8 mouse cellular contexts compared by ENCODE assay signal in genomic region chr9:77596355-77596754, GRCm38 (mm10). TPM values are rescaled to one million over a fixed set of nuclear protein-coding genes. Genes with fewer than 3 reads are reported as not detected.
DNase-seq lines count a peak whose midpoint lies in the region; ATAC-seq and TF ChIP-seq lines count a peak whose summit lies in the region.

No protein-coding gene starts in this region.

- H3K27ac ChIP-seq in heart, embryonic 12.5 days (ENCODE audit: poor library complexity, severe bottlenecking): no peak overlapping the region
- H3K27ac ChIP-seq in heart, postnatal 0 days (ENCODE audit: low read depth): no peak overlapping the region
- H3K27ac ChIP-seq in midbrain, embryonic 12.5 days (replicated peaks): no peak overlapping the region

- ATAC-seq in heart, embryonic 12.5 days (ENCODE audit: insufficient number of reproducible peaks, low FRiP score): no peak
- ATAC-seq in heart, postnatal 0 days (ENCODE audit: insufficient read depth, low read depth): peak; percentile 27; the same call in 1 of the 2 replicates
- peak; percentile 31; the same call in 1 of the 2 replicates for ATAC-seq in midbrain, embryonic 12.5 days (ENCODE audit: low FRiP score, low read depth)

- H3K9me3 ChIP-seq in heart, embryonic 12.5 days (replicated peaks): no peaks in the 10 kb centered on the region
- H3K9me3 ChIP-seq in heart, postnatal 0 days (replicated peaks; ENCODE audit: control insufficient read depth, low read length): no peaks in the 10 kb centered on the region
- no peaks in the 10 kb centered on the region for H3K9me3 ChIP-seq in midbrain, embryonic 12.5 days

- no peak for TF ChIP-seq EP300 in heart, postnatal 0 days (IDR thresholded peaks at IDR 0.05; ENCODE audit: low read depth)

- H3K9ac ChIP-seq in heart, embryonic 12.5 days: no peak overlapping the region
- H3K9ac ChIP-seq in heart, postnatal 0 days (replicated peaks; ENCODE audit: low read depth, low read length): no peak overlapping the region
- H3K9ac ChIP-seq in midbrain, embryonic 12.5 days (replicated peaks): no peak overlapping the region

- DNase-seq in heart, adult 18-20 months: peak; percentile 71 to 94
- DNase-seq in adrenal gland, adult 18-20 months (ENCODE audit: low spot score in 2 of 2): peak; percentile 81
- DNase-seq in embryo, embryonic 10 days (ENCODE audit: low spot score): peak; percentile 70
- DNase-seq in heart, postnatal 0 days (ENCODE audit: low spot score): peak; percentile 71
- DNase-seq in layer of hippocampus, postnatal 25 days (ENCODE audit: extremely low spot score in 1 of 2, low spot score in 1 of 2): peak; percentile 74 to 90
- peak; percentile 38 to 67 for DNase-seq in spleen, postnatal 14 days (ENCODE audit: low spot score in 2 of 2)

- peaks cover 8% of the 10 kb centered on the region for H3K4me1 ChIP-seq in heart, embryonic 12.5 days (replicated peaks)
- no peaks in the 10 kb centered on the region for H3K4me1 ChIP-seq in heart, postnatal 0 days (ENCODE audit: control insufficient read depth, insufficient read depth)
- peaks cover 17% of the 10 kb centered on the region for H3K4me1 ChIP-seq in midbrain, embryonic 12.5 days

- H3K36me3 ChIP-seq in heart, embryonic 12.5 days: no peaks in the 10 kb centered on the region
- no peaks in the 10 kb centered on the region for H3K36me3 ChIP-seq in heart, postnatal 0 days (replicated peaks; ENCODE audit: control insufficient read depth, insufficient read depth, low read length)
- H3K36me3 ChIP-seq in midbrain, embryonic 12.5 days: no peaks in the 10 kb centered on the region

- TF ChIP-seq CTCF in heart, postnatal 0 days (IDR thresholded peaks at IDR 0.05; ENCODE audit: low read depth): peak; percentile 100

- no peak overlapping the region for H3K4me3 ChIP-seq in heart, embryonic 12.5 days
- no peak overlapping the region for H3K4me3 ChIP-seq in heart, postnatal 0 days (ENCODE audit: low read depth, low read length)
- no peak overlapping the region for H3K4me3 ChIP-seq in midbrain, embryonic 12.5 days

- no peak overlapping the region for H3K4me2 ChIP-seq in heart, embryonic 12.5 days
- H3K4me2 ChIP-seq in heart, postnatal 0 days (ENCODE audit: low read depth, low read length): no peak overlapping the region
- H3K4me2 ChIP-seq in midbrain, embryonic 12.5 days (replicated peaks): no peak overlapping the region

- no peaks in the 10 kb centered on the region for H3K27me3 ChIP-seq in heart, embryonic 12.5 days (replicated peaks)
- H3K27me3 ChIP-seq in heart, postnatal 0 days (ENCODE audit: control insufficient read depth, insufficient read depth, low read length): no peaks in the 10 kb centered on the region
- peaks cover 6% of the 10 kb centered on the region; the same call in 1 of the 2 replicates for H3K27me3 ChIP-seq in midbrain, embryonic 12.5 days

- WGBS in heart, embryonic 12.5 days: 20% methylated on average over 7 of the region's 7 CpGs
- 18% methylated on average over 7 of the region's 7 CpGs for WGBS in heart, postnatal 0 days
- WGBS in midbrain, embryonic 12.5 days: 34% methylated on average over 7 of the region's 7 CpGs

RNA-seq across cellular contexts. Expression of gene Klhl31, which starts 39.9 kb away (rescaled TPM):
- 100 to 1,000 TPM; 112 to 126 TPM for total RNA-seq in heart, adult 18-20 months (2021)
- polyA plus RNA-seq in heart, embryonic 12.5 days (2016; fragmentation: Nextera tagmentation; extraction: Ambion mirVana): 59.4 and 62.3 TPM in 2 replicates
- total RNA-seq in adrenal gland, adult 18-20 months (2021): under 1 TPM in 1 of 2 experiments, not detected in 1; 0.38 TPM
- total RNA-seq in heart, postnatal 0 days (2014; rRNA removed; ENCODE audit: low replicate concordance): 75.3 and 80.7 TPM in 2 replicates
- polyA plus RNA-seq in heart, postnatal 0 days (2015; fragmentation: Nextera tagmentation; extraction: Ambion mirVana): 66.8 TPM in 2 replicates
- total RNA-seq in layer of hippocampus, postnatal 25 days (2021): under 1 TPM in 1 of 2 experiments, not detected in 1; 0.05 TPM
- 0.09 and 0.24 TPM in 2 replicates for polyA plus RNA-seq in midbrain, embryonic 12.5 days (2016; fragmentation: Nextera tagmentation; extraction: Ambion mirVana)

RNA-seq across cellular contexts. Expression of gene Lrrc1, which starts 51.7 kb away (rescaled TPM):
- 10 to 100 TPM; 14.3 to 16.9 TPM for total RNA-seq in heart, adult 18-20 months (2021)
- 14.9 TPM in 2 replicates for polyA plus RNA-seq in heart, embryonic 12.5 days (2016; fragmentation: Nextera tagmentation; extraction: Ambion mirVana)
- 1 to 10 TPM; 7.5 to 7.9 TPM for total RNA-seq in adrenal gland, adult 18-20 months (2021)
- total RNA-seq in heart, postnatal 0 days (2014; rRNA removed; ENCODE audit: low replicate concordance): 43.8 and 70.3 TPM in 2 replicates
- 14.7 and 17.7 TPM in 2 replicates for polyA plus RNA-seq in heart, postnatal 0 days (2015; fragmentation: Nextera tagmentation; extraction: Ambion mirVana)
- total RNA-seq in layer of hippocampus, postnatal 25 days (2021): 1 to 10 TPM; 6.8 to 8.1 TPM
- polyA plus RNA-seq in midbrain, embryonic 12.5 days (2016; fragmentation: Nextera tagmentation; extraction: Ambion mirVana): 6.9 and 7.9 TPM in 2 replicates

Comparison
In these comparisons a context has a peak if more than half of its experiments do, and no peak if none do; other contexts are left out.
1. RNA of gene Klhl31, which starts 39.9 kb away (total RNA-seq): 112 to 126 TPM in heart, adult 18-20 months and 75.3 to 80.7 TPM in heart, postnatal 0 days; 0.38 TPM in adrenal gland, adult 18-20 months and 0.05 TPM in layer of hippocampus, postnatal 25 days; every median in the first group is over 10 times any median in the second.
2. Peak in every context shown above with its lines, with median percentiles within 50 percentile points of each other: DNase-seq.